Mouse (Mus musculus) urinary bladder, postnatal 4 days (tissue): ENCODE data around the gene Ascl5.

Source experiments
- DNase-seq, 2 experiments: peaks; one replicate each; pipeline ENCODE4 v3.0.0; 2021 to 2022; ENCODE audit warnings: low spot score in 2 of 2

Gene Ascl5

DNA sequence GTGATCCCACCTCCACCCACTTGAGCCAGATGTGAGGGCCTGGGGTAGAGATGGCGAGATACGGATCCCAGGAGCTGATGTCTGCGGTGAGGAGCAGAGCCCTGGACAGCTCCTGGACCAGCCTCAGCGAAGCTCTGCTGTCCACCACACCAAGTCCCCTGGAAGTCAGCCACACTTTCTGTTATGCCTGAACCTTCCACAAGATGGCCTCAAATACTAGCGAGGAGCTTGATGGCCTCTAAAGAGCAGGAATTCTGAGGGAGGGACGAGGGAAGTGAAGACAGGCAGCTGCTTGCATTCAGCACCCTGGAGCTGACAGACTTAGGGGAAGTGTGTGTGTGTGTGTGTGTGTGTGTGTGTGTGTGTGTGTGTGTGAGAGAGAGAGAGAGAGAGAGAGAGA lies 861 bp downstream of the Ascl5 start:
- peak; percentile 62 to 70 for DNase-seq

GRCm38 (mm10) chr1:136052547-136052946 lies 1.9 kb downstream of the Ascl5 start, which contains the start of gene Cacna1s:
Gene Cacna1s (plus strand): TSS chr1:136052750.
- DNase-seq: no peak

DNA sequence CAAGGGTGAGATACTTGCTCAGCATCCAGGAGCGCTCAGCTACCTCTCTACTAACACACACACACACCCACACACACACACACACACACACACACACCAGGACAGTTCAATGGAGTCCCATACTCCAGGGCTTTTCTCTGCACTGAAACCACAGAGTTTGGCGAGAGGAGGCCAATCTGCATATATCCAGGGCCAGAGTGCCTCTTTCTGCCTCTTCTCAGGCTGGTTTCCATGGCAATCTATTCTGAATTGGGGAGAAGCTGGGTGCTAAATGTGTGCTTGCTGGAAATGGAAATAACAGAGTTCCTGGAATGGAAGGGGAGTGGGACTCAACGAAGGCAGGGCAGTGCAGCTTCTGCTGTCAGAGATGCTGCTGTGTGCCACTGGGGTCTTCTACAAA lies 5.2 kb downstream of the Ascl5 start:
- DNase-seq: no peak

- DNase-seq: no peak
Measured at GRCm38 (mm10) chr1:136058594-136058993, 8.0 kb downstream of the Ascl5 start.

DNA sequence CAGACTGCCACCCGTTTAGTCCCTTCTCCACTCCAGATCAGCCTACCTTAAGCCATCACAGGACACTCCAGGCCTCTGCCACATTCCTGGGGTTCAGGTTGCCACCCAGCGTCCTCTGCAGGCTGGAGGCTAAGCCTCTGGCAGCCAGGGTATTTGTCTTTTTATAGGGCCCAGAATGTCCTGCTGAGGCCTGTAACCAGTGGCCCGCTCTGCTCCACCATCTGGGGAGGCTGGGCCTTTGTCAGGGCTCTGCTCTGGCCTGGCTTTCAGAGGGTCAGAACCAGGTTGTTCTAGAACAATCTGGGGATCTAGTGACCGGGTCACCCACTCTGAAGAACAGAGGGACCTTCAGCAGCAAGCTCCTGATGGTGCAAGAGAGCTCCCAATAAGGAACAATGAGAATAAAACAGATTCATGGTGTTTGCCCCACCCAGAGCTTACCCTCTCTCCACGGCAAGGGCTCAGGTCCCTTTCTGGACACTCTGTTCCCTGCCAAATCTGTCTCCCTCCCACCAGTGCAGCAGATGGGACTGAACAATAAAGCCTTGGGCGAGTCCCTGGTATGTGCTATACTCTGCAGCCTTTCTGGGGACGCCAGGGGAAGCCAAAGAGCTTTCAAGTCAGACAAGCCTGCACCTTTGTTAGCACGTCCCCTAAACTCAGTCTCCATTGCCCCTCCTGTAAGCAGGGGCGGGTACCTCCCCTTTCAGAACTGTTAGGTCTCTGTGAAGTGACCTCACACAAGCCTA lies 10.6 kb downstream of the Ascl5 start:
- DNase-seq: peak in 1 of 2 experiments; percentile 56

GRCm38 (mm10) chr1:136061790-136062141 lies 11.2 kb downstream of the Ascl5 start:
- no peak for DNase-seq

- DNase-seq: no peak
Measured at GRCm38 (mm10) chr1:136063991-136064390, 13.4 kb downstream of the Ascl5 start.

DNA sequence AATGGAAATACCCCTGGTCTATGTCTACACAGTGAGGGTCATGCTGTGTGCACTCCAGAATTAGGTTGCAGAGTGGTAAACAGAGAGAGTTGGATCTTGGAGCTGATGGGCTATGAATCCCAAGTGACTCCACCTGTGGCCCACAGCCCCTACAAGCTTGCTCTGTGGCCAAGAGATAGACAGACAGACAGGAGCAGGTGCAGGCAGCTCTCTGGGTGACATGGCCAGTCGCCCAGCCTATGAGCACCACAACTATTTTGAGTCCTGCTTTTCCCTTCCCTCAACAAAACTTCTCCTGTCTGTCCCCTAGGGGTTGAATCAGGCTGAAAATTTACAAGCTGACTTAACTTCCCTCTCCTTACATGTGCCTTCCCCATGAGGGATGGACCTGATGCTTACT lies 16.0 kb downstream of the Ascl5 start:
- DNase-seq: no peak

GRCm38 (mm10) chr1:136067579-136067978 lies 17.0 kb downstream of the Ascl5 start:
- no peak for DNase-seq

DNA sequence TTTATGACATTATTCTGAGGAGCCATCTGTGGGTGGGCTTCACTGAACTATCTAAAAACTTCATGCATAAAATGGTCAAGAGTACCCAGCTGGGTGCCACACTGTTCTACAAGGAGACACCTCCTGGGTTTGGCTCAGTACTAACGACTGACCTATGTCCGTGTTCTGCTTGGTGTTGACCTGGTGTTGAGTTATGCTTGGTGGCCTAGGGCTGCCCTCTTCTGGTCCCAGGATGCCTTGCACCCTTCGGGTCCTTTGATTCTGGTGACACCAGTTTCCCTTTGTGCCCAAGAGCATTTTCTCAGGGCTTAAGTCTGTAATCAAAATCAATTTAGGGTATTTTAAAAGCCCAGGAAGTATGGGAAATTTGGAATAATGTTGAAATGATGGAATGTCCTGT lies 25.5 kb downstream of the Ascl5 start:
- DNase-seq: no peak

DNA sequence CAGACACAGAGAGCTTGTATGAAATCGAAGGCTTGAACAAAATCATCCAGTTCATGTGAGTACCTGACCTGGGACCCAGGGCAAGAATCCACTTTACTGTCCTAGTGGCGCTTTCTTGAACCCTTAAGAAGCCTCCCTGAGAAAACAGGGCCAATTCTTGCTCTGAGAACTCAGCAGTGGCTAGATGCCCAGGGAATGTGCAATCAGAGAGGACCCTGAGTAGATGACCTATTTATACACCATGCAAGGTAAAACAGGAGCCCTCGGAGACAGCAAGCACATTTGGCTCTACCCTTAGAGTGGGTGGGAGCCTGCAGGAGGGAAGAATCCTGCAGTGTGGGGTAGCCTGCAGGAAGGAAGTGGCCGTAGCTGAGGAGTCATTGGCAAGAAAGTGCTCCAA lies 27.1 kb downstream of the Ascl5 start:
- DNase-seq: no peak

GRCm38 (mm10) chr1:136081161-136081560 lies 30.6 kb downstream of the Ascl5 start:
- no peak for DNase-seq

DNA sequence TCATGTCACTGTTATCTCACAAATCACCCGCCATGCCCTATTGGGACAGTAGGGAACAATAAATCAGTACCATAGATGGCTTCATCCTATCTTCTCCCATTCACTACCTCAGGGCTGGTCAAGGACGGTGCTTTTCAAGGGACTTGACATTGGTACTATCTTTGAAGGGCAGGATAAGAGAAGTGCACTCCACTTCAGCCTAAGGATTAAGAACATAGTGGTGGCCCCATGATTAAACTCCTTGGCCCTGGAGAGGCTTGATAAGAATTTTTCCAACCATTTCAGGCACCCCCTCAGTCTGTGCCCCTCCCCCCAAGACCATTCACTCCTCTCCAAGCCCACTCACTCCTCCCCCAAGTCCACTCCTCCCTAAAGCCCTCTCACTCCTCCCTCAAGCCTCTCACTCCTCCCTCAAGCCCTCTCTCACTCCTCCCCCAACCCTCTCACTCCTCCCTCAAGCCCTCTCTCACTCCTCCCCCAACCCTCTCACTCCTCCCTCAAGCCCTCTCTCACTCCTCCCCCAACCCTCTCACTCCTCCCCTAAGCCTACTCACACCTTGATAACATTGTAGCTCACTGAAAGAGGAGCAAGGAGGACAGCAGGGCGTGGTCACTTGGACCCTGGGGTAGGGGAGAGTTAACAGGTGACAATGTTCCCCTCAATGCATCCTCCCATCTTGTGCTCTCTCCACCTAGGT lies 35.5 kb downstream of the Ascl5 start:
- DNase-seq: no peak

DNA sequence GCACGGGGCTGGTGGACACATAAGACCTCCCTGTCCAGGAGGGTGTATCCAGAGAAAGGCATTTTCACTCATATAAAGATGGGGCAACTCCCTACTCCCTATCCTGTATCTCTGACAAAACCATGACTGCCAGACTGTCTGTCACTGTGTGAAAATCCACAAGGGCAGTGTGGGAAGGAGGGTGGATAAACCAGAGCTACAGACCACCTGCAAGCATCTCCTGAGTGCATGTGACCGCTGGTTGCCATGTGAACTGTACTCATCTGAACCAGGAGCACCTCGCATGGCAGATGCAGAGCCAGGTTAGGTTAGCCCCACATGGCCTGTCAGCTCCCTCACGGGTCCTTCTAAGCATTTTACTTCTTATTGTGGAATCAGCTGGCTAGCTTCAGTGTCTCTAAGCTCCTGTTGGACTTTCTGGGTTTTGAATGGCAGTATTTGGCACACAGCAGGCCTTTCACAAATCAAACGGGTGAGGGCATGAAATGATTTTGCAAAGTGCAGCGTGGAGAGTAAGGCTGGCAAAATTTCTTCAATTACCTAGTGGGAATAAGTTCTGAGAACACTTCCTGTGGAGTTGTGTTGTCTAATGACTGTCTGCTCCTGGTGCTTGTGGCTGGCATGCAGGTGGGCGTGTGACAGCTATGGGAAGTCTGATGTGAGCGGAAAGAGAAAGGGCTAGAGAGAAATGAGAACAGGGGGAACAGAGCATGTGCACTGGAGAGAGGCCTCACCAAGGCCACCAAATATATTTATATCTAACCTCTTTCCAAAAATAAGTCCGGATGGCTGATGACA lies 39.0 kb downstream of the Ascl5 start:
- no peak for DNase-seq

GRCm38 (mm10) chr1:136093726-136094125 lies 43.1 kb downstream of the Ascl5 start:
- DNase-seq: no peak

- peak in 1 of 2 experiments; percentile 59 for DNase-seq
Measured at GRCm38 (mm10) chr1:136094807-136095206, 44.2 kb downstream of the Ascl5 start.
